Mouse (Mus musculus) hindbrain, postnatal 0 days (tissue): ENCODE results near the gene Vhl. TPM values are rescaled to one million over a fixed set of nuclear protein-coding genes. Genes with fewer than 3 reads are reported as not detected.
"Not testable (repeated sequence)": the region's sequence is repeated elsewhere in the genome, so short reads cannot be mapped to it uniquely, and the experiment has no call there.

Source experiments
- ATAC-seq: fragments of 200-750 bp; cut with Nextera tagmentation; 2 replicates; pipeline ENCODE4 v1.8.0; 2017; ENCODE audit warnings: mild to moderate bottlenecking, moderate TSS enrichment, moderate library complexity
- DNase-seq: peaks from one replicate; pipeline ENCODE4 v3.0.0-alpha.2; 2015; ENCODE audit warnings: low spot score
- H3K27ac ChIP-seq: fragments of 300-500 bp; sonication (generic); 2 replicates; pipeline ENCODE4 v1.5.1; 2014; ENCODE audit warnings: mild to moderate bottlenecking
- H3K27me3 ChIP-seq: fragments of 300-500 bp; sonication (generic); 2 replicates; pipeline ENCODE4 v1.6.1; 2014; ENCODE audit warnings: low read length, mixed read lengths; ENCODE audit not compliant: insufficient read depth
- H3K36me3 ChIP-seq: fragments of 300-500 bp; sonication (generic); 2 replicates; pipeline ENCODE4 v1.6.1; 2014; ENCODE audit warnings: low read length, mixed read lengths; ENCODE audit not compliant: insufficient read depth
- H3K4me1 ChIP-seq: fragments of 300-500 bp; sonication (generic); 2 replicates; pipeline ENCODE4 v1.6.1; 2014; ENCODE audit warnings: antibody characterized with exemption, low read length, mixed read lengths; ENCODE audit not compliant: insufficient read depth
- H3K4me2 ChIP-seq: fragments of 300-500 bp; sonication (generic); 2 replicates; pipeline ENCODE4 v1.6.1; 2014; ENCODE audit warnings: low read depth, mild to moderate bottlenecking, low read length, moderate library complexity, mixed read lengths
- H3K4me3 ChIP-seq: fragments of 300-500 bp; sonication (generic); 2 replicates; pipeline ENCODE4 v1.5.1; 2014; ENCODE audit warnings: low read length
- H3K9ac ChIP-seq: fragments of 300-500 bp; sonication (generic); replicated peaks from 2 replicates; pipeline ENCODE4 v1.6.1; 2014; ENCODE audit warnings: mild to moderate bottlenecking, low read length, moderate library complexity, mixed read lengths
- H3K9me3 ChIP-seq: fragments of 300-500 bp; sonication (generic); 2 replicates; pipeline ENCODE4 v1.6.1; 2016; ENCODE audit warnings: low read length, mixed read lengths
- CTCF ChIP-seq: IDR thresholded peaks from 2 replicates; pipeline ENCODE4 v1.5.1; 2016; ENCODE audit warnings: antibody characterized with exemption, control low read depth, low read depth
- WGBS: fragments of 180-500 bp; shearing (Covaris S2); extraction: QIAGEN DNeasy Blood & Tissue Kit; methylation state at CpG from one replicate; pipeline ENCODE4 v1.1.7; 2014; 5-methylcytosine and 5-hydroxymethylcytosine counted together
- polyA plus RNA-seq: library from polyadenylated mRNA; unstranded; fragments of >200 nt; fragmentation: Nextera tagmentation; extraction: Ambion mirVana; gene quantifications from 2 replicates; pipeline ENCODE4 v1.2.1, GENCODE M21; 2015
- total RNA-seq: library from RNA; depleted of rRNA; stranded (reverse); fragments of >200 nt; gene quantifications from 2 replicates; pipeline ENCODE4 v1.2.3, GENCODE M21; 2014

The Vhl gene
- total and polyA plus RNA-seq, 2 experiments from 2014 or later = 66.8 to 95.9 TPM

DNA sequence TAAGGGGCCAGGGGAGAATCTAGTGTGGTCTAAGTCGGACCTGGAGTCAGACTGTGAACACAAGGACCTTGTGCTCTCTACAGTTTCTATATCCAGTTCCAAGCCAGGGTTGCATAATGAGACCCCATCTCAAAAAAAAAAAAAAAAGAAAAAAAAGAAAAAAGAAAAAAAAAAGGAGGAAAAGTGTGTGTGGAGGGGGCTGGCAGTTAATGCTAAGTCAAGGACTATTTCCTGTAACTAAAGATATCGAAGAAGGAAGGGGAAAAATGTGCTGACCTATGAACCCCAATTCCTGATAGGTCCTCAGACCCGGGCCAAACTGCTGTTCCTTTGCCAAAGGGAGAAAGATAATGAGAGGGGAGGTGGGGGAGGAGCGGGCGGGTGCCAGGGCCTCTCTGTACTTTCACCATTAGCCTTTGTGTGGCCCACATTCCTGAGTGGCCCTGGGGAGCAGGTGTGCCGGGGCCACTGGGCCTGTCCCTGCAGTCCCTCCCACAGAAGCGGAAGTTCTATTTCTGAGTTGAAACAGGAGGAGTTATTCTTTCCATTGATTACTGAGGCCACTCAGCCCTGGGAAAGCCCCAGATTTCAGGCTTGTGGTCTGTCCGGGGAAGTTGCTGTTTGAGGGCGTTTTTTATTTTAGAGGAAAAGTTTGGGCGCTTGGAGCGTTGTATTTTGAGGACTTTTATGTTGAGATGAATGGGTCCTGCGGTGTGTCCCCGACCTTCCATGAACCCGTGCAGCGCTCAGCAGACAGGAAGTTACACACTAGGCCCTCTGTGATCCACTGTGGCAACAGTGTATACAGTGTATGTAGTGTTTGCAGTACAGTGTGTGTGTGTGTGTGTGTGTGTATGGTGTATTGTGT, 44.8 kb downstream of the Vhl start:
- no peak overlapping the region for H3K4me2 ChIP-seq
- DNase-seq = no peak
- ATAC-seq = no peak
- H3K4me1 ChIP-seq = no peaks in the 10 kb centered on the region
- 46% methylated on average over 15 of the region's 15 CpGs for WGBS
- H3K9ac ChIP-seq = no peak overlapping the region
- H3K27ac ChIP-seq = no peak overlapping the region; the same call in 1 of the 2 replicates
- H3K27me3 ChIP-seq = no peaks in the 10 kb centered on the region
- no peaks in the 10 kb centered on the region for H3K9me3 ChIP-seq
- TF ChIP-seq CTCF = no peak
- H3K36me3 ChIP-seq = no peaks in the 10 kb centered on the region
- H3K4me3 ChIP-seq = no peak overlapping the region

DNA sequence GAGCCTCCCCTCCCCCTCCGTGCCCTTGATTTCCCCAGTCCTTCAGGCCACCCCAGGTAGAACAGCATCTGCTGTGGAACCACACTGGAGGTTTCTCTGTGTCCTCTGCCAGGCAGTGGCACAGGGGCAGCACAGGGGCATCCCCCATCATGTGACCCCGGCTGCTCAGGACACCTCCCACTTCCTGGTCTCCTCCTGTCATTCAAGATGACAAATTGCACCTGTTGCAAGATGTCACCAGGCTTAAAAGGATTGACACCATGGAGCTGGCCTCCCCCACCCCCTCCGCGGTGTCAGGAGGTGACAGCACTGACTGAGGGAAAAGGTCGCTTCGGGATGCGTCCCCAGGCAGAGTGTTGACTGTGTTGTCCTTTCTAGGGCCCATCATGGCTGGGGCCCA, 46.1 kb downstream of the Vhl start:
- no peak for TF ChIP-seq CTCF
- DNase-seq = no peak
- H3K4me3 ChIP-seq = no peak overlapping the region
- no peaks in the 10 kb centered on the region for H3K4me1 ChIP-seq
- no peak overlapping the region for H3K4me2 ChIP-seq
- no peaks in the 10 kb centered on the region for H3K27me3 ChIP-seq
- WGBS = 71% methylated on average over 7 of the region's 7 CpGs
- no peak overlapping the region for H3K9ac ChIP-seq
- H3K27ac ChIP-seq = no peak overlapping the region
- H3K9me3 ChIP-seq = no peaks in the 10 kb centered on the region
- no peak for ATAC-seq
- H3K36me3 ChIP-seq = no peaks in the 10 kb centered on the region

GRCm38 (mm10) chr6:113672029-113672428, 48.3 kb downstream of the Vhl start:
- DNase-seq, ATAC-seq, H3K27me3 ChIP-seq, H3K4me2 ChIP-seq, H3K4me1 ChIP-seq, H3K4me3 ChIP-seq, H3K27ac ChIP-seq, H3K9ac ChIP-seq, H3K9me3 ChIP-seq, H3K36me3 ChIP-seq: not testable (repeated sequence)
- 76% methylated on average over 1 of the region's 1 CpGs for WGBS

DNA sequence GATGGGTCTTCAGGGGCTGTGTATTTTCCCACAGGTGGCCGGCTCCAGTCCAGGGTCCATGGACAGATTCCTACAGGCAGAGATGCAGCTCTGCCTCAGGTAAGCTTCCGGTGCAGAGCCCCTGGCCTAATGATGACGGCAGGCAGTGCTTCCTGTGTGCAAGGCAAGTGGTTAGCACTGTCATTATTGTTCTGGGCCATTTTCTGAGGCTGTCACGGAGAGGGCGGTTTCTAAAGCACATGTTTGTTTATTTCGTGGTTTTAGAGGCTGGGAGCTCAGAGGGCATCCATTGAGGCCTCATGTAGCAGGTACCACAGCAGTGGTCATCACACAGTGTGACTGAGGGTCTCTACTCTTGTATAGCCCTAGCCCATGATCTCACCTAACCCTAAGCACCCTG, 49.2 kb downstream of the Vhl start:
- WGBS = 84% methylated on average over 6 of the region's 6 CpGs

GRCm38 (mm10) chr6:113675234-113675633, 51.5 kb downstream of the Vhl start:
- Histone ChIP-seq H3K4me3 (no peak overlapping the region), H3K9ac (no peak overlapping the region), H3K27ac (no peak overlapping the region), H3K4me2 (no peak overlapping the region), H3K36me3 (no peaks in the 10 kb centered on the region), H3K9me3 (no peaks in the 10 kb centered on the region), H3K4me1 (no peaks in the 10 kb centered on the region), H3K27me3 (no peaks in the 10 kb centered on the region)
- TF ChIP-seq CTCF = no peak
- ATAC-seq (no peak), DNase-seq (no peak)
- 85% methylated on average over 4 of the region's 4 CpGs for WGBS

More for the DNA sequence above, 49.2 kb downstream of the Vhl start:
- Histone ChIP-seq H3K27ac (no peak overlapping the region), H3K4me1 (no peaks in the 10 kb centered on the region), H3K9me3 (no peaks in the 10 kb centered on the region), H3K4me3 (no peak overlapping the region), H3K4me2 (no peak overlapping the region), H3K9ac (no peak overlapping the region), H3K36me3 (no peaks in the 10 kb centered on the region), H3K27me3 (no peaks in the 10 kb centered on the region)
- no peak for TF ChIP-seq CTCF
- no peak for ATAC-seq
- DNase-seq = no peak

DNA sequence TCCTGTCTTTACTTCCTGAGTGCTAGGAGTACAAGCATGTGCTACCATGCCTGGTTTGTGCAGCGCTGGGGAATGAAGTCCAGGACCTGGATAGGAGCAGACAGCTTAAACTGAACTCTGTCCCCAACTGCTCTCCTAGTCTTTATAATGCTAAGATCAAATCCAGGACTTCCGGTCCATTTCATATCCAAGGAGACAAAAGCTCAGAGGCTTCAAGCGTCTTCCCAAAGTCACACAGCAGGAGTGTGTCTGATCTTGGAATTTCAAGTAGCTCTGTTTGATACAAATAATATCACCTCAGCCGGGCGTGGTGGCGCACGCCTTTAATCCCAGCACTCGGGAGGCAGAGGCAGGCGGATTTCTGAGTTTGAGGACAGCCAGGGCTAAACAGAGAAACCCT, 52.2 kb downstream of the Vhl start:
- no peak for TF ChIP-seq CTCF
- no peak for DNase-seq
- 88% methylated on average over 9 of the region's 9 CpGs for WGBS
- Histone ChIP-seq H3K4me1 (no peaks in the 10 kb centered on the region), H3K9ac (no peak overlapping the region), H3K4me2 (no peak overlapping the region), H3K36me3 (no peaks in the 10 kb centered on the region), H3K27me3 (no peaks in the 10 kb centered on the region), H3K27ac (no peak overlapping the region), H3K9me3 (no peaks in the 10 kb centered on the region), H3K4me3 (no peak overlapping the region)
- ATAC-seq = no peak

GRCm38 (mm10) chr6:113677070-113677734, 53.4 kb downstream of the Vhl start:
- H3K27ac ChIP-seq = no peak overlapping the region
- 80% methylated on average over 14 of the region's 14 CpGs for WGBS
- no peak for TF ChIP-seq CTCF
- no peaks in the 10 kb centered on the region for H3K36me3 ChIP-seq
- DNase-seq (no peak), ATAC-seq (no peak)
- no peaks in the 10 kb centered on the region for H3K4me1 ChIP-seq
- no peak overlapping the region for H3K4me2 ChIP-seq
- no peak overlapping the region for H3K4me3 ChIP-seq
- H3K27me3 ChIP-seq = no peaks in the 10 kb centered on the region
- H3K9ac ChIP-seq = no peak overlapping the region
- H3K9me3 ChIP-seq = no peaks in the 10 kb centered on the region
